Mouse (Mus musculus) embryonic facial prominence, embryonic 15.5 days (tissue): ENCODE measurements around the gene Slc22a4. TPM values are rescaled to one million over a fixed set of nuclear protein-coding genes. Genes with fewer than 3 reads are reported as not detected.
"Not testable (repeated sequence)": the region's sequence is repeated elsewhere in the genome, so short reads cannot be mapped to it uniquely, and the experiment has no call there.

Experiments
- ATAC-seq: fragments of 200-750 bp; cut with Nextera tagmentation; 2 replicates; pipeline ENCODE4 v1.8.0; 2017; ENCODE audit warnings: low read depth, moderate TSS enrichment; ENCODE audit not compliant: insufficient number of reproducible peaks, low FRiP score, low TSS enrichment
- H3K27ac ChIP-seq: fragments of 300-500 bp; sonication (generic); replicated peaks from 2 replicates; pipeline ENCODE4 v1.5.1; 2015; ENCODE audit warnings: mild to moderate bottlenecking, inconsistent platforms
- H3K27me3 ChIP-seq: fragments of 300-500 bp; sonication (generic); 2 replicates; pipeline ENCODE4 v1.6.1; 2015; ENCODE audit warnings: inconsistent platforms
- H3K36me3 ChIP-seq: fragments of 300-500 bp; sonication (generic); 2 replicates; pipeline ENCODE4 v1.6.1; 2015; ENCODE audit warnings: mild to moderate bottlenecking, inconsistent platforms
- H3K4me1 ChIP-seq: fragments of 300-500 bp; sonication (generic); 2 replicates; pipeline ENCODE4 v1.6.1; 2015; ENCODE audit warnings: inconsistent platforms
- H3K4me2 ChIP-seq: fragments of 300-500 bp; sonication (generic); replicated peaks from 2 replicates; pipeline ENCODE4 v1.6.1; 2015; ENCODE audit warnings: mild to moderate bottlenecking, inconsistent platforms
- H3K4me3 ChIP-seq: fragments of 300-500 bp; sonication (generic); replicated peaks from 2 replicates; pipeline ENCODE4 v1.5.1; 2015; ENCODE audit warnings: mild to moderate bottlenecking, inconsistent platforms
- H3K9ac ChIP-seq: fragments of 300-500 bp; sonication (generic); 2 replicates; pipeline ENCODE4 v1.6.1; 2015; ENCODE audit warnings: inconsistent platforms
- H3K9me3 ChIP-seq: fragments of 300-500 bp; sonication (generic); replicated peaks from 2 replicates; pipeline ENCODE4 v1.6.1; 2016; ENCODE audit warnings: inconsistent platforms
- WGBS: fragments of 180-500 bp; shearing (Covaris S2); methylation state at CpG from one replicate; pipeline ENCODE4 v1.1.7; 2015; 5-methylcytosine and 5-hydroxymethylcytosine counted together
- polyA plus RNA-seq: library from polyadenylated mRNA; unstranded; fragments of >200 nt; fragmentation: Nextera tagmentation; extraction: Ambion mirVana; gene quantifications from 2 replicates; pipeline ENCODE4 v1.2.1, GENCODE M21; 2015

Slc22a4 gene
- polyA plus RNA-seq, 1 experiment from 2014 or later = 5.6 TPM

DNA sequence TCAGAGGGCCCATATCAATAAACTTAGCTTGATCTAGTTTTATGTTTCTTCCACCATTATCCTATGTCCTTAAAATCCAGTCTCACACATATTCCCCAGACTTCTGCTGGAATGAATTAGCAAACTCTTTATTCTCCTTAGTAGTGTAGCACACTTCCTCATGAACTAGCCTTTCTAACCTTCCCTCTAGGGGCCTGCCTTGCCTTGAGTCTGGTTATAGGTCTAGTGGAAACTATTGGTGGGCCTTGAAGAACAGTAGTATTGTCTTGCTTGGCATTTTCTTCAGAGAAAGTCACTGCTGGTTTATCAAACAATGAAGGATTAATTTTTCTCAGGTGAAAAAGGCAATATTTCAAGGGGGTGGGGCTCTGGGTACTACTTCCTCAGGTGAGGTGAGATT is 52.3 kb downstream of the Slc22a4 start:
- H3K27me3 ChIP-seq = no peaks in the 10 kb centered on the region
- no peaks in the 10 kb centered on the region for H3K36me3 ChIP-seq
- no peak overlapping the region for H3K27ac ChIP-seq
- ATAC-seq = no peak
- no peak overlapping the region for H3K4me2 ChIP-seq
- H3K4me3 ChIP-seq = no peak overlapping the region
- H3K4me1 ChIP-seq = peaks cover 8% of the 10 kb centered on the region
- no peaks in the 10 kb centered on the region for H3K9me3 ChIP-seq
- no peak overlapping the region for H3K9ac ChIP-seq

DNA sequence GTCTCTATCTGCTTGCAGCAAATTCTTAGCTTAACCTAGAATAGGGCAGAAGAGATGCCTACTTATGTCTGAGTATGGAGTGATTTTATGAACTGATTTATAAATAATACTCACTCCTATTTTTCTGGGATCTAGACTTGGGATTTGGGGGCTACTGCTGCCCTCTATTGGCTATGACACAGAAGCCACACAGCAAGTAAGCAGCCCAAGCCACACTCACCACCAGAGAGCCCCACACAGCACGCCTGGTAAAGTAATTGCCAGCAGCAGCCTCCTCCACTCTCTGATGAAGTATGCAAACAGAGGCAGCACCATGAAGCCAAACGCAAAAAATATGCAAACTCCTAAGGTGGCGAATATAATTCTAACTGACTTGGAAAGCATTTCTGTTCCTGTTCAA is 68.9 kb downstream of the Slc22a4 start:
- H3K36me3 ChIP-seq = no peaks in the 10 kb centered on the region
- no peaks in the 10 kb centered on the region for H3K9me3 ChIP-seq
- 38% methylated on average over 3 of the region's 3 CpGs for WGBS
- H3K4me2 ChIP-seq = no peak overlapping the region
- ATAC-seq = no peak
- no peak overlapping the region for H3K4me3 ChIP-seq
- H3K27me3 ChIP-seq = no peaks in the 10 kb centered on the region
- H3K4me1 ChIP-seq = no peaks in the 10 kb centered on the region
- H3K27ac ChIP-seq = no peak overlapping the region
- no peak overlapping the region for H3K9ac ChIP-seq

DNA sequence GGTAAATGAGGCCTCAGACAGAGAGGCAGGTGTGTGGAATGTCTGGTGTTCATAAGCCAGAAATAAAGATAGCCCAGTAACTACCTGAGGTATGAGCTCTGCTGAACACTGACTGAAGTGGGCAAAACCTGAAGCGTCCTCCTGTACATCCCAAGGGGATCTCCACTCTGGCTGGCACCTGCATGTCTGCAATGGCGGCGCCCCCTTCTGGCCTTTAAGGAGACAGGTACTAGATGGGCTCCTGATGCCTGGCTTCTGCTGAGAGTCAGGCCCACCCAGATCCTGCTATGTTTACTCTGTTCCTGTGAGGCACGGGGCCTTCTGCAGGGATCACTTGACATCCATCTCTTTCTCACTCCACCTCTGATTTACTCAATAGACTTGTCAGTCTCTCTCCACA is 69.7 kb downstream of the Slc22a4 start:
- WGBS = 40% methylated on average over 4 of the region's 4 CpGs

DNA sequence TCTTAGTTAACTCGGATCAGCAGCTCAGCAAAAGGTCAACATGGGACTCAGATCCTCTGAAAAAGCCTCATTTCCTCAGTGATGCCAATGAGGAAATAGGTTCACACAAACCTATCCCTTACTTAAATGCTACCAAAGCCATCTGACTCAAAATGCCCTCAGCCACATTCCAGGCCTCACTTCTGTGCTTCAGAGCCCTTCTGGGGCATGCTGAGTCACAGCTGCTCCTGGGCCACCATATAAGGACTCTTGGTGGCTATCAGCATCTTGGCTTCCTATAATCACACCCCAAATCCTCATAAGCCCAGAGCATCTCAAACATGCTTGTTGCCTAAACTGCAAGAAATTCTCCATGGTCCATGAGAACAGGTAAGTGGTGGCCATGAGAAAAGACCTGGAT is 71.3 kb downstream of the Slc22a4 start:
- Histone ChIP-seq H3K27me3 (no peaks in the 10 kb centered on the region), H3K36me3 (no peaks in the 10 kb centered on the region), H3K4me1 (no peaks in the 10 kb centered on the region), H3K4me3 (no peak overlapping the region), H3K9ac (no peak overlapping the region), H3K27ac (no peak overlapping the region), H3K9me3 (no peaks in the 10 kb centered on the region), H3K4me2 (no peak overlapping the region)
- ATAC-seq = no peak
- WGBS = 59% methylated on average over 1 of the region's 1 CpGs

More for the DNA sequence above, 69.7 kb downstream of the Slc22a4 start:
- not testable (repeated sequence) for H3K9me3 ChIP-seq, ATAC-seq, H3K36me3 ChIP-seq, H3K27me3 ChIP-seq, H3K27ac ChIP-seq, H3K9ac ChIP-seq, H3K4me2 ChIP-seq, H3K4me3 ChIP-seq, H3K4me1 ChIP-seq

DNA sequence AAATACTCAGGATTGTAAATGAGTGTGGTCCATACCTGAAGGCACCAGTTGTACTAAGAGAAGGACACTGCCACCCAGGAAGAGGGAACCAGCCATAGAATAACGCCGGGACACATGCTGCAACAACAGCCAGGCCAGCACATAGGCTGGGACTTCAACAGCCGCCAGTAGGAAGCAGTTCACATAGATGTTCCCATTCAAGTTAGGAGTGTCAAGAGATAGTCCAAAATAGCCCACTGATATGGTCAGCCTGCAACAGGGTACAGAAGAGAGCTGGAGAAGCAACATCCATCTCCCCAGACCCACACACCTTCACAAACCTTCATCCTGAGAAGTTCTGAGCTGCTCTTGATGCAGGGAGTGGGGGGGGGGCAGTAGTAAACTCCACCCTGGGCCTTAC is 73.2 kb downstream of the Slc22a4 start:
- no peak overlapping the region for H3K4me2 ChIP-seq
- no peak for ATAC-seq
- no peaks in the 10 kb centered on the region; the same call in 1 of the 2 replicates for H3K36me3 ChIP-seq
- H3K27ac ChIP-seq = no peak overlapping the region
- H3K4me1 ChIP-seq = no peaks in the 10 kb centered on the region
- H3K4me3 ChIP-seq = no peak overlapping the region
- no peak overlapping the region for H3K9ac ChIP-seq
- WGBS = 91% methylated on average over 3 of the region's 3 CpGs
- no peaks in the 10 kb centered on the region for H3K9me3 ChIP-seq
- H3K27me3 ChIP-seq = no peaks in the 10 kb centered on the region

DNA sequence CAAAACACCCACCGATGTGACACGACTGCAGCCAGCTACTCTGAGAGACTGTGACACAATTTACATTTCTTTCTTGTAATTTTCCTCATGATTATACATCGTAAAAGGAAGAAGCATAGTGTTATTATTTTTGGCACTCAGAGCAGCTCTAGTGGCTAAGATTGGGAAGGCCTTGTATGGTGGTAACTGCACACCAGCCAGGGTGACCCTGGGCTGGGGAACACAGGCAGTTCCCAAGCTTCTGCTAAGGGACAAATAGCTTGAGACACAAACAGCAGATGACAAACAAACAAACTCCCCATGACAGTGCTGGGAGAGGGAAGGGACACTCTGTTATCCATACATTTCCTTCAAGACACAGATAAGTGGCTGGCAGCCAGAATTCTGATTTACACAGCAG is 77.8 kb downstream of the Slc22a4 start:
- H3K4me3 ChIP-seq, H3K4me2 ChIP-seq, ATAC-seq, H3K9ac ChIP-seq, H3K9me3 ChIP-seq, H3K4me1 ChIP-seq, H3K36me3 ChIP-seq, H3K27ac ChIP-seq, H3K27me3 ChIP-seq: not testable (repeated sequence)
- WGBS = no CpG with 5 or more reads among the region's 3 CpGs

Other genes starting within 250 kb of the Slc22a4 start
- gene Gm12216, start 168.8 kb downstream of the Slc22a4 start, polyA plus RNA-seq = 1.3 and 1.6 TPM in 2 replicates
- 8.5 TPM in 2 replicates for gene Slc22a5, start 136.4 kb downstream of the Slc22a4 start, polyA plus RNA-seq
- 5.0 TPM in 2 replicates for gene Slc22a21, start 47.8 kb downstream of the Slc22a4 start, polyA plus RNA-seq
- 168 and 169 TPM in 2 replicates for gene Pdlim4, start 40.9 kb upstream of the Slc22a4 start, polyA plus RNA-seq
- gene P4ha2, start 72.0 kb upstream of the Slc22a4 start, polyA plus RNA-seq = 123 and 126 TPM in 2 replicates
- gene Csf2, start 221.6 kb upstream of the Slc22a4 start, polyA plus RNA-seq = not detected in 2 replicates
- not detected in 2 replicates for gene Il3, start 239.2 kb upstream of the Slc22a4 start, polyA plus RNA-seq